Mouse (Mus musculus) mouse embryonic stem cell (cell line): ENCODE data around the gene Celsr1.

Experiments
- in situ Hi-C, 2 experiments: fragments of 300-500 bp; cut with MboI; formaldehyde crosslinking; loops; 1 replicate in 1 of 2; 3 replicates in 1 of 2; pipeline ENCODE4 v1.14.3; 2019 to 2020; ENCODE audit warnings: low sequenced_read_pairs in 2 of 2, low pct_unique_long_range_greater_than_20kb in 1 of 2, mixed read lengths in 1 of 2; ENCODE audit not compliant: unreplicated experiment in 1 of 2

The Celsr1 gene

DNA sequence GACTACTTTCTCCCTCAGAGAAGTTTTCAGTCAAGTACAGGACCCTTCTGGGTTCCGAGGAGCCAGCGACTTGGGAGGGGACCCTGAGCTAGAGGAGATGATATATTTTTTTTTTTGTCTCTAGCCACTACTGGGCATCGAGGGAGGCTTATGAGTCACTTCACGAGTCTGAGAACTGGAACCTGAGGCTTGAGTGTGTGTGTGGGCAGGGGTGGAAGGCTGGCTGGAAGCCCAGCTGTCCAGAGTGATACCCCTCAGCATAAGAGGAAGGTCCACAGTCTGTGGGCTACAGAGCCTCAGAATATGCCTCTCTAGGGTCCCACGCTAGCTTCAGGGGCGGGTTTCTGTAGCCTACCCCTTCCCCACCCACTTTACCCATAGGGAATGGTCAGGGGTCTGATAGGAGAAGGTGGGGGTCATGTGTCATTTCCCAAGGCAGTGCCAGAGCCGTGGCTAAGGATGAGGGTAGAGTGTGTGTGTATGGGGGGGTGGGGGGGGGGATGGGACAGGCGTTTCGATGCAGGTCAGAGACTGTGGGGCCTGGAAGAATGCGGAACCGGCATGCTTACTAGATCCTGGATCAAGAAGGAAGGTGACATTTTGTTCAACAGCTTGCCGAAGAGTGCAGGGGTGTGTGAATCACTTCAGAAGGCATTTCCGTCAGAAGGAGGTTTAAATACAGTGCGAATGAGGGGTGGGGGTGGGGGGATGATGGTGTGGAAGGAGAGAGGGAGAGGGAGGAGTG is 33.4 kb upstream of the Celsr1 start:
- in situ Hi-C loops, result no loop called here

DNA sequence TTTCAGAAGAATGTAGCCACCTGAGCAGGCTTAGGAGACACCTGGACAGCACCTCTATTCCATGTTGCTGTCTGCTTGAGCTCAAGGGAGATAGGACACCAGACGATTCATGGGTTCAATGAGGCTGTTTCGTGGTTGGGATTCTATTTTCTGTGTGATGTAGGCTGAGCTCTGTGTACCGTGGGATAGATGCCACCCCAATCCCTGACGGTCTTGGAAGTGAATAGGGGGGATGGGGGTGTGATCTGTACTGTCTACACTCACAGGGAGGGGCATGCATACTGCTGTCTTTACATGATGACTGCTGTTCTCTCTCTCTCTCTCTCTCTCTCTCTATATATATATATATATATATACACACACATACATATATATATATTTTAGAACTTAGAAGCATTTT is 31.8 kb upstream of the Celsr1 start:
- in situ Hi-C loops, result no loop called here

DNA sequence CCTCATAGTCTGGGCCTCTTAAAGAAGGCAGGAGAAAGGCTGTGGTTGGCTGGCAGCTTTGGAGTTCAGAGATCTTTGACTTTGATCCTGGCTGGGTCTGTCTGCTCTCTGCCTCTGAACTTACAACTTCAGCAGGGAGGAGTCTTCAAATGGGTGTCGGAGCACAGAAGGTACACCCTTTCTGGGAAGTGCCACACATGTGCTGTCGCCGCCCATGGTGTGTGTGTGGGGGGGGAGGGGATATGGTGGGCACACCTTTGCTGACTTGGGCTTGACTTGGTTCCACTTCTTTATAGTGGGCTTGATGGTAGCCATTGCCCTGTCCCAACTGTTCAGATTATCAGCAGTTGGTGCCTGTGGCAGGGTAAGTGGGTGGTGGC is 31.3 kb upstream of the Celsr1 start:
- in situ Hi-C loops, result loop anchor here in 1 of 2 experiments (5.0 kb wide), 1 partner anchor 72 kb away; no protein-coding TSS in a partner anchor

DNA sequence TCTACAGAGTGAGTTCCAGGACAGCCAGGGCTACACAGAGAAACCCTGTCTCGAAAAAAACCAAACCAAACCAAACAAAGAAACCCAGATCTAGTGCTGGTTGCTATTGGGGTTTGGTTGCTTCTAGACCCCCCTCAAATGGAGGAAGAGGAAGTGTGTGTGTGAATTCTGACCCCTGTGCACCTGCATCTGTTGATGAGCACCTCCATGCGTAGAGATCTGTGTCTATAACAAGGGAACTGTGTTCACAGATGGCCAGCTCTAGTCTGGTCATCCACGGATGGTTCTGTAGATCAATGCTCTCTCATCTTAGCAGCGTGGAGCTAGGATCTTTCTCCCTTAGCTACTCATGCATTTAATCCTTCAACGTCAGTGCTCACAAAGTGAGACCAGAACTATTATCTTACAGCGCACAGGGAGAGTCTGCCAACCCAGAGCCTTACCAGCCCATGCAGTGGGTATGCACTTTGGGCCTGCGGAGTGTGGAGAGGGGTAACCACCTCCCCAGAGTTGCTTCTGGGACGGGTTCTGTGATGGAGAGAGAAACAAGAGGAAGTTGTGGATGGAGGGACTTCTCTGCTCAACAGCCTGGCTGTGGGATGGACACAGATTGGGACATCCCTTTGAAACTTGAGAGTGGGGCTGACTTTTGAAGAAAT is 30.7 kb upstream of the Celsr1 start:
- in situ Hi-C loops, result loop anchor here in 1 of 2 experiments (5.0 kb wide), 1 partner anchor 73 kb away; no protein-coding TSS in a partner anchor

DNA sequence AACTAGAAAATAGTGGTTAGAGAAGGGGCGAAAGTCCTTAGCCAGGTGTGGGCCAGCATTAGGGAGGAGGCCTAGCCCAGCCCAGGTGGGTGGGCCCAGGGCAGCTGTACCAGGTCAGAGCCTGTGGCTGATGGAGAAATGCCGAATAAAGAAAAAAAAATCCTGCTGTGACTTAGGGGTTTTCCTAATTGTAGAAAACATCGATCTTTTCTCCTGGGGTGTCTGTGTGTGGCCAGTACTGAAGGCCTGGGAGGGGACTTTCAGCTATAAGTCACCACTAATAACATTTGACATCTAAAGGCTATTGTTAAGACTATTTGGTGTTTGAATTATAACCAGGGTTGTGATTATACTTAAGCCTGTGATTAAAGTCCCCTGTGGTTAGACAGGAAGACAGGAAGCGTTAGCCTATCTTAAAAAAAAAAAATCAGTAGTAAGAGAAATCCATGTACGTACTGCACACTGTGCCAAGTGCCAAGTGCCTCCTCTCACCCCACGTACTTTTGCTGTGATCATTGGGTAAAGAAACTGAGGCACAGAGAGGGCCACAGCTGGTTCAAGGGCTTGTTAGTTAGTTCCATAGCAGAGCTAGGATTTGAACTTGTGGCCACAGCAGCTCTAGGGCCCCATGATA is 28.4 kb upstream of the Celsr1 start:
- in situ Hi-C loops, result loop anchor here in 1 of 2 experiments (5.0 kb wide), 1 partner anchor 75 kb away; no protein-coding TSS in a partner anchor

DNA sequence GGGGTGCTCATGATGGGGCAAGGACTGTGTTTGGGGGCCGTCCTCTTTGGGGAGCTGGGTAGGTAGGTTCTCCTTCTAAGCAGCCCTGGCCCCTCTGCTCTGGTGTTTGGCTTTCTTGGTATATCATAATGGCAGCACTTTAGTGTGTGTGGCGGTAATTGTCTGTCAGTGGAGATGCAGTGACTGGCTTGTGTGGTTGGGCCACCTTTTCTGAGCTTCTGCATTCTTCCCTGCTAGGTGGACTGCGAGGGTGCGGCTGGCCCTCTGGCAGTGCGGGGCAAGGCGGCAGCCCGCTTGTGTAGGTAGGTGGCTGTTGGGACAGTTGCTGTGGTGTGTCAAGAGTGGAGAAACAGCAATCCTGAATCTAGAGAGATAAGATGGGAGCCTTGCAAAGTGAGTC is 27.6 kb upstream of the Celsr1 start:
- in situ Hi-C loops, result loop anchor here in 1 of 2 experiments (5.0 kb wide), 1 partner anchor 76 kb away; no protein-coding TSS in a partner anchor

DNA sequence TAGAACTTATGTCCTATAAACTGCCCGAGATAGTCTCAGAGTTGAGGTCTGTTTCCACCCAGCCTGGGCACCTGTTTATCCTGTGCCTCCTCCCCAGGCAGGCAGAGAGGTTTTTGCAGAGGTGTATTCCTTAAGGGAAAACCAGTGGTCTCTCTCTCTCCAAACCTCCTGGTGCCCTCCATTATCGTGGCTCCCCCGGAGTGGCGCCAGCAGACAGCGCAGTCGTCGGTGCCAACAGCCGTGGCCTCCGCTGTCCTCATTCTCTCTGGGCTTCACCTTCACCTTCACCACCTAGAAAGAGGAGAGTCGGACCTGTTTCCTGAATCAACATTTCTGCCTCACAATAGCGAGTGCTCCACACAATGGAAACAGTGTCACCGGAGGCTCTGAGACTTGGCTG is 27.0 kb upstream of the Celsr1 start:
- in situ Hi-C loops, result loop anchor here in 1 of 2 experiments (5.0 kb wide), 1 partner anchor 77 kb away; no protein-coding TSS in a partner anchor

DNA sequence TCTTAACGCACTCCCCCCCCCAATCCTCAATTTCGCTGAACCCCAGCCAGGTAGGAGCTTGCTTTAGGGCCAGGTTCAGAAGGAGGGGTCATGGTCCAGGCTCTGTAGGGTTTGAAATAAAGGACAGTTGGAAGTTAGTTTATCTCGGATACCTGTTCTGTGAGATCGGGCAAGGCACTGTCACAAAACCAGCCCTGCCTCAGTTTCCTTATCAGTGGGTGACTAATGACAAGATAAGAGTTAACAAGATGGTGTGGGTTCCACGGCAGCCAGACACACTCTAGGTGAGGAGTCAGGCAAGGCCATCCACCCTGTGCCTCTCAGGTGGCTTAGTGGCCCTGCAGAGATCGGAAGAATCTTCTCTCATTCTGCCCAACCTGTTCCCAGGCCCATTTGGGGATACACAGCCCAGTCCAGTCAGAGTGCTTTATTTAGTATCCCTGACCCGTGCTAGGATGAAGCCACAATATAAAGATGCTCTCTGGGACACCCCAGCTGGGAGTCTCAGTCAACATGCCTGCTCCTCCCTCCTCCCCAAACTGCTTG is 26.3 kb upstream of the Celsr1 start:
- in situ Hi-C loops, result loop anchor here (5.0 to 10.0 kb wide), 2 partner anchors 65 to 77 kb away; no protein-coding TSS in a partner anchor

DNA sequence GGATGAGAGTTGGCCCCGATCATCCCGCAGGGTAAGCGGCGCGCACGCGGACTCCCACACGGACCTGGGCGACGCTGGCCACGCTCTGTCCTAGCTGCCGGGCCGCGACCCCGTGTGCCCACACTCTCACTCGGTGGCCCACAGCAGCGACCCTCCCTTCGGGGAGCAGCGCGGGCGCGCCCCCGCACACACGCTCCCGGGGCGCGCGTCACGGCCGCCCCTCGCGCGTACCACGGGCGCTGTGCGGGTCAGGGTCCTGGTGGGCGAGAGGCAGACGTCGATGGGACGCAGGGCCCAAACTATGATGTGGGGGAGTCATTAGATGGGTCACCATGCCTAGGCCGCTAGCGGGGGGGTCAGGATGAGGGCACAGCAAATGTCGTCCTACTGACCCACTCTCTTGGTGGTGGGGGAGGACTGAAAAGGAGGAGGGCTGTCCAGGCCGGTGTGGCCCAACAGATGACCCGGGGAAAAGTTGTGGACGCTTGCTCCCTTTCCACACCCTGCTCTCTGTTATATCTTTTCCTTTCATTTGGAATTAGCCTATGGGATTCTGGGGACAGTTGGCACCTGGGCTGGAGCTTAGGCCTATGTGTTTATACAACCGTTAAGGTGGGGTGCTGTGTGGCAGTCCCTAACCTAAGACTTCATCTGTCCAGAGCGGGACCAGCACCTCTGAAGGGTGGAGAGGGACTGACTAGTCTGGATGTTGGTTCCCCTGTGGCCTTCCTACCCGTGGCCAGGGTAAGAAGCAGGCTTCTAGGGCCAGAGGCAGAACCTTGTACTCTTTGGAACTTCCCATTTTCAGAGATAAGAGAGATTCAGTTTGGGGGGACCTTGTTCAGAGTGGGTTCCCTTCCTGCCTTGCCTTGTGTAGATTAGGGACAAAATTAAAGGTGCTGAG is 25.6 kb upstream of the Celsr1 start:
- in situ Hi-C loops, result loop anchor here in 1 of 2 experiments (10.0 kb wide), 1 partner anchor 66 kb away; no protein-coding TSS in a partner anchor

DNA sequence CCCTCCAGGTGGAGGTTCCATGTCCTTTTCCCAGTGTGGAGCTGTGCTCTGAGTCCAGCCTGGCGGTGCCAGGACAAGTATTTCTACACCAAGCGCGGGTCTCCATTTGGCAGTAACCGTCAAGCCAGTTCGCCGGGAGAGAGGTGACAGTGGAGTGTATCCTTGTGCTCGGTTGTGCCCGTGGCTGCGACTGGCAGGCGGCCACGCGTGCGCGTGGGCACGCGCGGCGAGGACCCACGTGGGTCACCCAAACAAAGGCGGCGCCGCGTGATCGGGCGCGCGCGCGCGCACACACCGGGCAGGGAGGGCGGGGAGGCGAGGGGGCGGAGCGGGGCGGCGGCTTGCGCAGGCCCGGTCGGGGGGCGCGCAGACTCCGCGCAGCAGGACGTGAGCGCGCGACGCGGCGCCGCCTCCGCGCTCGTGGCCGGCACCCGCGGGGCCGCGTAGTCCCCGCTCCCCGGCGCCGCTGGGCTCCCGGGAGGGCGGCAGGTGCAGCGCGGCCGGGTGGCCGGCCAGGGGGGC is 24.9 kb upstream of the Celsr1 start:
- in situ Hi-C loops, result loop anchor here in 1 of 2 experiments (10.0 kb wide), 1 partner anchor 66 kb away; no protein-coding TSS in a partner anchor

DNA sequence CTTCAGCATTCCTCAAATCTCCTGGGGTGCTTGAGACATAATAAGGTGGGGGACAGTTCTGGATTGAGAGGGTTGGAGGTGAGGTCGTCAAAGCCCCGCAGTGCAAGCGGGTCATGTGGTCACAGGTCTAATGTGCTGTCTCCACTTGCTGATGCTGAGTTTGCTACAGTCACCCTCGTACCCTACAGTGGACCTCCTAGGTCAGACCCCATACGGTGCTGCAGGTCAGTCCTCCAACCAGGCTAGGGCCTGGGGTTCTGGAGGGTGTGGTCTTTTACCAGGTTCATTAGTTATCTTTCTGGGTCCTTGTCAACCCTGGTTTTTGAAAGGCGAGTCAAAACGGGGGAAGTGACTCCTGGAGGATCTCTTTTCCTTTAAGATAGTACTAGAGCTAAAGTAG is 24.3 kb upstream of the Celsr1 start:
- in situ Hi-C loops, result loop anchor here in 1 of 2 experiments (10.0 kb wide), 1 partner anchor 67 kb away; no protein-coding TSS in a partner anchor

DNA sequence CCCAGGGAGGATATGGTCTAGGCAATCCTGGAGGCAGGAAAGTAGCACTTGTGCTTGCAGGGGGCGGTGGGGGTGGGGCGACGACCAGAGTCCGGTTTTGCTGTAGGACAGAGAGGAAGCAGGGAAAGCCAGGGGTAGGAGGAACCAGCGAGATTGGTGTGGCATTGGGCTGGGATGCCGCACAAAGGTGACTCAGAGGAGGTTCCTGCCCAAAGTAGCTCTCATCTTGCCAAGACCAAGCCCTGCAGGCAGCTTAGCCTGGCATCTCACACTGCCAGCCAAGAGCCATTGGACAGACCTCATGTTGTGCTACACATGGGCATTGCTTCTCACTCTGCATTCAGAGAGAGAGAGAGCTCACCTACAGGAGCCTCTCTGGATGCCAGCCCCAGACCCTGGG is 23.8 kb upstream of the Celsr1 start, which contains the start of gene Gramd4:
Gramd4 (plus strand) TSS at position 283 of the 400 bp plus-strand sequence.
- in situ Hi-C loops, result loop anchor here in 1 of 2 experiments (10.0 kb wide), 1 partner anchor 67 kb away; no protein-coding TSS in a partner anchor

DNA sequence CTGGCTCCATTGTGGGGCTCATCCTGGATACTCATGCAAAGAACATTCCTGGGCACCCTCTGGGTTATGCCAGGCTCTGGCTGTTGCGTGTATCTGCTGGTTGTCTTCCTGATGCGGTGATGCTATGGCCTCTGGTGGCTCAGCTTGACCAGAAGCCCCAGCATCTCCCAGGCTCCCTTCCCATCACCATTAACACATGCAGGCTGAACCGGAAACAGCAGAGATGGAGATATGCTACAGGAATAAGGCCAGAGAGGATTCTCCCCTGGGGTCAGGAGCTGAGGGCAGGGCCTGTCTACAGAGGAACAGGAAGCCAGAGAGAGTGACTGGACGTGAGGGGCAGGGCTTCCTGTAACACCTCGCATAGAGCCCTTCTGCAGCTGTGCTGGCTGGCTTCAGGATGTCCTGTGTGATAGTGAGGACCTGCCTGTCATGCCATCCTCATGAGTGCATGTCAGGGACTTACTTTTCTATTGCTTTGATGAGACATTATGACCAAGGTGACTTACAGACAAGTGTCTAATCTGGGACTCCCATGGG is 22.7 kb upstream of the Celsr1 start:
- in situ Hi-C loops, result loop anchor here in 1 of 2 experiments (10.0 kb wide), 1 partner anchor 69 kb away; no protein-coding TSS in a partner anchor

DNA sequence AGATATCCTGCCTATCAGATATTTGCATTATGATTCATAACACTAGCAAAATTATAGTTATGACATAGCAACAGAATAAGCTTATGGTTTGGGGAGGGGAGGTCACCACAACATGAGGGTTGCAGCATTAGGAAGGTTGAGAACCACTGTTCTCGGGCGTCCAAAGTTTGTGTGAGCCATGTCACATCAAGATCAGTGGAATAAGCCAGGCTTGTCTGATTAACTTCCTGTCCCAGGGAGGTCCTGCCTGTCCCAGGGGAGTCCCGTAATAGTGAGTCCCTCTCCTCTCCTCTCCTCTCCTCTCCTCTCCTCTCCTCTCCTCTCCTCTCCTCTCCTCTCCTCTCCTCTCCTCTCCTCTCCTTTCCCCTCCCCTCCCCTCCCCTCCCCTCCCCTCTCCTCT is 21.3 kb upstream of the Celsr1 start:
- in situ Hi-C loops, result loop anchor here in 1 of 2 experiments (10.0 kb wide), 1 partner anchor 70 kb away; no protein-coding TSS in a partner anchor

DNA sequence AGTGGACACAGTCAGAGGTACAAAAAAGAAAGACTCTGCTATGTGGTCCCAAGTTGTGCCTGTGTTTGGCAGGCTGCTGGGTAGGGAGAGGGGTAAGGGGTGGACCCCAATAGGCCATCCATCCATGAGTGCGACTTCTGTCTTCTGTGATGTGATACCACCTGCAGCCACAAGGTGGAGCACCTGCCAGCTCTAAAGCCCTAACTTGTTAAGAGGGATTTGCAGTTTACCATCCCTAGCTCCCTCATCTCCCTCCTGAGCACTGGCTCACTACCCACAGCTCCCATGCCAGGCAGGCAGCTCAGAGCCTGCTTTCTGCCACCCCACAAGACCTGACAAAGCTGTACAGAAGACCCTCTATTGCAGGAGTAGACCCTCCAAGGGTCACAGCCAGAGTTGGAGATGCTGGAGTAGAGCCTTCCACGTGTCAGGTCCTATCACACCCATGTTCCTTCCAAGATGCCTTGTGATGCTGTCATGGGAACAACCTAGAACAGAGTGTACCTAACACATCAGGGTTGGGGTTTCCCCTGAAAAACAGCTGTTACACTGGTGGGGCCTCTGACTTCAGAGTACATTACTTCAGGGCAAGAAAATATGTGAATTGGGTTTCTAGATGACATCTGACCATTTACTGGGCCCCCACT is 20.4 kb upstream of the Celsr1 start:
- in situ Hi-C loops, result loop anchor here in 1 of 2 experiments (10.0 kb wide), 1 partner anchor 71 kb away; no protein-coding TSS in a partner anchor

DNA sequence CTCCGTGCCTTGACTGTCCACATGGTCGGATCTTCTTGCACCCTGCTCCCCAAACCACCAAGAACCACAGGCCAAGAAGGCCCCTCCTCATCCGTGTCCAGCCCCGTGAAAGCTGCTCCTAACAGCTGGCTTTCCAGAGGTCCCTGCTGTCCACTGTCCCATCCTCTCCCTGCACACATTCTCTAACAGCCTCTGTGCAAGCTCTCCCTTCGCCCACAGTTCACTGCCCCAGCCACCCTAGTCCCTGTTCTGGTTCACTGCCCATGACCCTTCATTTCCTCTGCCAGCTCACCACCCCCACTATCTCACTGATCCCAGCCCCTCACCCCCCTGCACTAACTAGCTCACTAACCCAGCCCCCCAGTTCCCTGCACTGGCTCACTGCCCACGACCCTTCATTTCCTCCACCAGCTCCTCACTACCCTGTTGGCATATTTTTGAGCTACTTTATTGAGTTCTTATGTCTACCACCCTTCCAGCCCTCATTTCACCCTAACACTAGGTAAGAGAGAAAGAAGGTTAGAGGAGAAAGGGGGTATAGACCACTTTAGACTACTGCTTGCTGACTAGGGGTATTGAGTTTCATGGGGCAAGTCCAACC is 18.4 kb upstream of the Celsr1 start:
- in situ Hi-C loops, result loop anchor here in 1 of 2 experiments (10.0 kb wide), 1 partner anchor 73 kb away; no protein-coding TSS in a partner anchor
